Mouse (Mus musculus) liver, adult (tissue): ENCODE results near the gene Cds1.

Experiments used
- GATA4 ChIP-seq: IDR thresholded peaks from 2 replicates; pipeline ENCODE4 v1.6.1; 2014; ENCODE audit warnings: mild to moderate bottlenecking, low read length; ENCODE audit not compliant: insufficient replicate concordance

Cds1 gene

DNA sequence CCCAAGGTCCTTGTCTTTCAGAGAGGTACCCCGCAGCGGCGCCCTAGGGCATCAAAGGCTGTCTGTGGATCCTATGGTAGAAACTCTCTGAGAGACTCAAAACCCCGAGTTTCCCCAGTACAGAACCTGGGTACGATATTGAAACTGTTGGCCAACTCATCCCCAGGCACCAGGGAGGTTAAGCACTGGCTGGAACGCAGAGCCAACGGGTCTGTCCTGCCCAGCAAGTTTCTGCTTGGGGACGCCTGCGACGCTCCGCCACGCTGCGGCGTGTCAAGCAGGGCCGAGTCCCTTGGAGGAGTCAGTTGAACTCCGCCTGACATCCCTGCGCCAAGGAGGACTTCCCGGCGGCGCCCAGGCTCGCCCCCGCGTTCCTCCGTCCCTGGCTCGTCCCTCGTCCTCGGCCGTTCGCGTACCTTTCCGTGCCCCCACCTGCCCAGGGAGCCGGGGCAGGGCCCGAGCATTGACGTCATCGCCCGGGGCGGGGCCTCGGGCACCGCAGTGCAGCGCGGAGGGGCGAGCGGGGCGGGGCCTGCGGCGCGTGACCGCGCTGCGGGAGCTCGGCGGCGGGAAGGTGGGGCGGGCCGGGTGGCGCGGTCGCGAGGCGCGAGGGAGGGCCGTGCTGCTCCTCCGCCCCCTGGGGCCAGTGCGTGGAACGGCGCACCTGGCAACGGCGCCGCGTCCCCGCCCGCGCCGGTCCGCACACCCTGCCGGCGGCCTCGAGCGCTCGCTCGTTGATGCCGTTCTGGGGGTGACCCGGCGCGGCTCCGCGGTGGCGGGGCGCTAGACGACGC, at the start of gene Cds1:
Gene Cds1, plus strand, starts transcription at position 577 of the 794 bp plus-strand sequence.
- no peak for TF ChIP-seq GATA4

GRCm38 (mm10) chr5:101724216-101724615, 40.7 kb upstream of the Cds1 start:
- no peak for TF ChIP-seq GATA4

DNA sequence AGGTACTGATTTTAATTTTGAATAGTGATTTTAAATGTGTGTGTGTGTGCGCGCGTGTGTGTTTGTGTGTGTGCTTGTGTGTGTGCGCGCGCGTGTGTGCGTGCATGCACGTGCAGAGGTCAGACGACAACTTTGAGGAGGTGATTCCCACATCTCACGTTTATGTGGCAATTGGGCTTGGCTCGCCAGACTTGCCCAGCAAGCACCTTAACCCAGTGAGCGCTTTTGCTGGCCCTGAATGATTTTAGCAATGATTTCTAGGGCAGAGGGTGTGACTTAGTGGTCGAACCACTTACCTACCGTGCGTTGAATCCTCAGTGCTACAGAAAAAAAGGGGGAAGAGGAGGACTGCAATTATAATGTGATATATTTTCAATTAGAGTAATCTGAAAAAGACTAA, 40.2 kb upstream of the Cds1 start:
- TF ChIP-seq GATA4 = no peak

GRCm38 (mm10) chr5:101725703-101726102, 39.2 kb upstream of the Cds1 start:
- no peak for TF ChIP-seq GATA4

- no peak for TF ChIP-seq GATA4
These were observed 38.6 kb upstream of the Cds1 start for GRCm38 (mm10) chr5:101726371-101726770.

DNA sequence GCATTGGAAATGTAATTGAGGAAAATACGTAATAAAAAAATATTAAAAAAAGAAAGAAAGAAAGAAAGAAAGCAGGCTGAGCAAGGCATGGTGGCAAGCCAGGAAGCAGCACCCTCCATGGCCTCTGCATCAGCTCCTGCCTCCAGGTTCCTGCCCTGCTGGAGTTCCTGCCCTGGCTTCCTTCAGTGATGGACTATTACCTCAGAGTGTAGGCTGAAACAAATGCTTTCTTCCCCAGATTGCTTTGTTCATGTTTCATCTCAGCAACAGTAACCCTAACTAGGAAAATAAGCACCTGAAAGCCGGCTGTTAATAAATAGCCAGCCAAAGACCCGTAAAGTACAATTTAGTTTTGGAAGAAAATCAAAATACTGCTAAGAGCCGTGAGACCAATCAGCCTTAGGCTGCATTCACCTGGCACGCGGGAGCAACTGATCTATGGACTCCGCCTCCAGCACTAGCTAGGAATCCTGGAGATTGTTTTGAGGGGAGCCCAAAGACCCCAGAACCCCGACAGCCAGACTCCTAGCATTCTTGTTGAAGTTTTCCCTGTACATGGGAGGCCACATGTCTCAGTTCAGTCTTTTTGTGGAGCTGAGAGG, 36.5 kb upstream of the Cds1 start:
- no peak for TF ChIP-seq GATA4

- no peak for TF ChIP-seq GATA4
These were observed 27.6 kb upstream of the Cds1 start for GRCm38 (mm10) chr5:101737341-101737740.

- no peak for TF ChIP-seq GATA4
These were observed 24.3 kb upstream of the Cds1 start for GRCm38 (mm10) chr5:101740471-101741223.

- TF ChIP-seq GATA4 = no peak
These were observed 23.7 kb upstream of the Cds1 start for GRCm38 (mm10) chr5:101741224-101741591.

- no peak for TF ChIP-seq GATA4
These were observed 22.9 kb upstream of the Cds1 start for GRCm38 (mm10) chr5:101742014-101742413.

GRCm38 (mm10) chr5:101742425-101742824, 22.5 kb upstream of the Cds1 start:
- no peak for TF ChIP-seq GATA4

GRCm38 (mm10) chr5:101744886-101745285, 20.0 kb upstream of the Cds1 start:
- TF ChIP-seq GATA4 = no peak

DNA sequence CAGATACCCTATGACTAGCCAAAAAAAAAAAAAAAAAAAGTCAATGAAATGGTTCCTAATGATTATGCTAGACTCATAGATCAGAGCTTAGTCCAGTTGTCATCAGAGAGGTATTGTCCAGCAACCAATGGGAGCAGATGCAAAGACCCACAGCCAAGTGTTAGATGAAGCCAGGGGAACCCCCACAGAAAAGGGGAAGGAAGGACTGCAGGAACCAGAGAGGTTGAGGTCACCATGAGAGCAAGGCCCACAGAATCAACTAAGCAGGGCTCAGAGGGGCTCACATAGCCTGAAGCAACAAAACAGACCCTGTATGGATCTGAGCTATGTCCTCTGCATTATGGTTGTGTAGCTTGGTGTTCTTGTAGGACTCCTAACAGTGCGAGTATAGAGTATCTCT, 11.2 kb upstream of the Cds1 start:
- TF ChIP-seq GATA4 = no peak

DNA sequence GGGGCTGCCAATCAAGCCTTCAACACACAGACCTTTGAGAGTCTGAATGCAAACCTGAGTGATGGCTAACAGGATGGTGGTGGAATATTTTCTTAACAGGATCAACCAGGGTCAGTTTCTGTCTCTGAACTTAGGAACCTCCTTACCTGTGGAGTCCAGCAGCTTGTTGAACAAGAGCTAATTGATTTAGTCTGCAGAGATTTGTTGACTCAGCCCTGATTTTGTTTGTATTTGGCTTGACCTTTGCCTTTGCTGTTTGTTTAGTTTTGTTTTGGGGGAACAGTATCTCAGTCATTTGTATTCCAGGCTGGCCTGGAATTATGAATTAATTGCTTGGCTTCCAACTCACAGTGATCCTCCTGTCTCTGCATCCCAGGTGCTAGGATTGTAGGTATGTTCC, 7.3 kb upstream of the Cds1 start:
- no peak for TF ChIP-seq GATA4

- no peak for TF ChIP-seq GATA4
These were observed 3.2 kb upstream of the Cds1 start for GRCm38 (mm10) chr5:101761685-101762084.

- TF ChIP-seq GATA4 = no peak
These were observed 1.4 kb upstream of the Cds1 start for GRCm38 (mm10) chr5:101763571-101763970.

GRCm38 (mm10) chr5:101765390-101765901, 516 bp downstream of the Cds1 start:
- TF ChIP-seq GATA4 = no peak

DNA sequence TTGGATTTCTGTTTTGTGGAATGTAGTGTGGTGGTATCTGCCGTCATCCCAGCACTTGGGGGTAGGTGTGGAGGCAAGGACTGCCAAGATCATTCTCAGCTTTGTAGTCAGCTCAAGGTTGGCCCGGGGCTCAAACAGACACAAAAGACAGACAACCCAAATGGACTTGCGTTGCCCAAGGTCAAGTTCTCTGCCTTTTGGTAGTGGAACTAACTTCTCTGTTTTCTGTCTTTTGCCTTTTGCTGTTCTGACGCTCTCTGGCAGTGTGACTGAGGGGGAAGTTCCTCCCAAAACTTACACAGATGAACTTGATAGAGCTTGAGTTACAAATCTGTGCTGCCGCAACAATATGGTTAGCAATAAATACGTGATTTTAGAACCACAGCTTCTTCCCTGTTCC, 1.3 kb downstream of the Cds1 start:
- no peak for TF ChIP-seq GATA4
